ENCODE assay signal across 8 mouse cellular contexts in the genomic region with DNA sequence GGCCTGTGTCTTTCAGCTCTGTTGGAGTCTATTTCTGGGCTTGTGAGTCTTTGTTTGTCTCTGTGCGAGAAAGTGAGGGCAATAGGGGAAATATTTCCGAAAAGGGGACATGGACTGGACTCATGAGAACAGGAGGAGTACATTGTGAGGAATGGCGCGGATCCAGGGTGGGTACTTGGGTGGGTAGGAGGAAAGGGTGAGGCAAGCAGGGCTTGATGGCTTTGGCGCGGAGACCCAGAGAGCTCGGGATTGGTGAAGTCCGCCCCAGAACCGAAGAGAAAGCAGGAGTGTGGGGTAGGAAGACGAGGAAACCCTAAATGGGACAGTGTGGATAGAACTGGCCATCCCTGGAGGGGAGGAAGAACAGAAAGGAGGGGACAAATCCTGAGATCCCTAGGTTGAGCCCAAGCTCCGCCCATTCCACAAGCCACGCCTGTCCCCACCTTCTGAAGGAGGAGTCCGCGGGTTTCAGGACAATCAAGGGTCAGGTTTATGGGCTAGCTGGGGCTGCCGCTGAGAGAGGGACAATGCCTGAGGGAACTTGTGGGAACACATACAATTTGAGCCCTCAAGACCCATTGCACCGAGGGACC. TPM values are rescaled to one million over a fixed set of nuclear protein-coding genes. Genes with fewer than 3 reads are reported as not detected.
DNase-seq lines count a peak whose midpoint lies in the region; ATAC-seq and TF ChIP-seq lines count a peak whose summit lies in the region.

No protein-coding gene starts in this region.

- H3K36me3 ChIP-seq in kidney, adult 2 months (ENCODE audit: control insufficient read depth, insufficient read depth, low read length) = no peaks in the 10 kb centered on the region
- H3K36me3 ChIP-seq in lung, embryonic 14.5 days (ENCODE audit: insufficient read depth) = no peaks in the 10 kb centered on the region

- no peaks in the 10 kb centered on the region for H3K9me3 ChIP-seq in lung, embryonic 14.5 days (ENCODE audit: low read depth, low read length)

- WGBS in kidney, adult 2 months = 2% methylated on average over 16 of the region's 16 CpGs
- WGBS in lung, embryonic 14.5 days = 1% methylated on average over 16 of the region's 16 CpGs

- DNase-seq in urinary bladder, postnatal 14 days (ENCODE audit: low spot score) = peak; percentile 92
- no peak for DNase-seq in urinary bladder, postnatal 10 days (ENCODE audit: low spot score)
- peak; percentile 73 for DNase-seq in embryo, embryonic 11.5 days (ENCODE audit: low read depth, low spot score)
- DNase-seq in heart, adult 8-10 months (ENCODE audit: low spot score) = peak; percentile 94
- DNase-seq in kidney, adult 2 months = peak; percentile 96
- DNase-seq in lung, embryonic 14.5 days = peak; percentile 96
- peak; percentile 85 for DNase-seq in retina, postnatal 1 day

- peak overlapping the region; percentile 89 for H3K9ac ChIP-seq in lung, embryonic 14.5 days

- H3K4me3 ChIP-seq in kidney, adult 2 months (ENCODE audit: insufficient read depth, low read depth, low read length) = peak overlapping the region; percentile 62
- H3K4me3 ChIP-seq in lung, embryonic 14.5 days (ENCODE audit: low read depth, low read length) = peak overlapping the region; percentile 73

- peak overlapping the region; percentile 94 for H3K4me2 ChIP-seq in lung, embryonic 14.5 days

- H3K4me1 ChIP-seq in kidney, adult 2 months (ENCODE audit: control insufficient read depth, insufficient read depth, low read length) = peaks cover 13% of the 10 kb centered on the region
- H3K4me1 ChIP-seq in lung, embryonic 14.5 days (ENCODE audit: insufficient read depth) = peaks cover 40% of the 10 kb centered on the region

- TF ChIP-seq CTCF in kidney, adult 2 months (conservative IDR thresholded peaks at IDR 0.05; ENCODE audit: insufficient read depth, insufficient read length, low read depth, low read length) = no peak
- no peak for TF ChIP-seq CTCF in lung, embryonic 14.5 days (IDR thresholded peaks at IDR 0.05; ENCODE audit: low read depth)

- H3K27me3 ChIP-seq in kidney, adult 2 months (replicated peaks; ENCODE audit: control insufficient read depth, insufficient read depth, low read length) = no peaks in the 10 kb centered on the region
- peaks cover 6% of the 10 kb centered on the region; the same call in 1 of the 2 replicates for H3K27me3 ChIP-seq in lung, embryonic 14.5 days (ENCODE audit: insufficient read depth, low read length)

- TF ChIP-seq POLR2A in kidney, adult 2 months (IDR thresholded peaks at IDR 0.05; ENCODE audit: low read depth, low read length) = peak; percentile 39

- peak overlapping the region; percentile 93 for H3K27ac ChIP-seq in kidney, adult 2 months (ENCODE audit: insufficient read depth, low read depth, low read length)
- H3K27ac ChIP-seq in lung, embryonic 14.5 days (ENCODE audit: low read depth) = peak overlapping the region; percentile 100

- peak; percentile 62 for ATAC-seq in lung, embryonic 14.5 days (ENCODE audit: insufficient read depth)
- ATAC-seq in inflammation-experienced regulatory T-cells, adult 6 months = no peak

RNA-seq across cellular contexts. Expression of a gene that starts 16.3 kb away (rescaled TPM):
- 1 to 10 TPM; 7.4 to 9.5 (median 7.7) TPM for total RNA-seq in heart, adult 8-10 months (2022)
- polyA plus RNA-seq in kidney, adult 2 months (2012; rRNA removed) = 20.2 and 27.5 TPM in 2 replicates
- 12.2 and 14.2 TPM in 2 replicates for polyA plus RNA-seq in lung, embryonic 14.5 days (2014; fragmentation: Nextera tagmentation; extraction: Ambion mirVana)
- polyA plus RNA-seq in inflammation-experienced regulatory T-cells, adult 6 months (2017; shearing (Covaris generic)) = 10 to 100 TPM in 2 of 3 experiments, 1 to 10 TPM in 1; 8.5 to 12.9 (median 10.0) TPM

RNA-seq across cellular contexts. Expression of a gene that starts 21.4 kb away (rescaled TPM):
- total RNA-seq in heart, adult 8-10 months (2022) = 10 to 100 TPM; 56.8 to 62.6 (median 60.6) TPM
- polyA plus RNA-seq in kidney, adult 2 months (2012; rRNA removed) = 12.4 and 15.9 TPM in 2 replicates
- polyA plus RNA-seq in lung, embryonic 14.5 days (2014; fragmentation: Nextera tagmentation; extraction: Ambion mirVana) = 37.2 and 39.1 TPM in 2 replicates
- polyA plus RNA-seq in inflammation-experienced regulatory T-cells, adult 6 months (2017; shearing (Covaris generic)) = 1 to 10 TPM in 1 of 3 experiments, under 1 TPM in 2; 0.50 to 1.9 (median 0.69) TPM

RNA-seq across cellular contexts. Expression of a gene that starts 25.6 kb away (rescaled TPM):
- 10 to 100 TPM; 53.6 to 60.6 (median 56.2) TPM for total RNA-seq in heart, adult 8-10 months (2022)
- 40.2 and 47.6 TPM in 2 replicates for polyA plus RNA-seq in kidney, adult 2 months (2012; rRNA removed)
- 119 and 120 TPM in 2 replicates for polyA plus RNA-seq in lung, embryonic 14.5 days (2014; fragmentation: Nextera tagmentation; extraction: Ambion mirVana)
- polyA plus RNA-seq in inflammation-experienced regulatory T-cells, adult 6 months (2017; shearing (Covaris generic)) = 10 to 100 TPM; 52.1 to 67.7 (median 61.3) TPM

RNA-seq across cellular contexts. Expression of a gene that starts 46.2 kb away (rescaled TPM):
- not detected for total RNA-seq in heart, adult 8-10 months (2022)
- 0.10 and 0.14 TPM in 2 replicates for polyA plus RNA-seq in kidney, adult 2 months (2012; rRNA removed)
- polyA plus RNA-seq in lung, embryonic 14.5 days (2014; fragmentation: Nextera tagmentation; extraction: Ambion mirVana) = not detected in 2 replicates
- not detected for polyA plus RNA-seq in inflammation-experienced regulatory T-cells, adult 6 months (2017; shearing (Covaris generic))
